Comparison of ENCODE assay signal across 22 mouse cellular contexts in the genomic region with DNA sequence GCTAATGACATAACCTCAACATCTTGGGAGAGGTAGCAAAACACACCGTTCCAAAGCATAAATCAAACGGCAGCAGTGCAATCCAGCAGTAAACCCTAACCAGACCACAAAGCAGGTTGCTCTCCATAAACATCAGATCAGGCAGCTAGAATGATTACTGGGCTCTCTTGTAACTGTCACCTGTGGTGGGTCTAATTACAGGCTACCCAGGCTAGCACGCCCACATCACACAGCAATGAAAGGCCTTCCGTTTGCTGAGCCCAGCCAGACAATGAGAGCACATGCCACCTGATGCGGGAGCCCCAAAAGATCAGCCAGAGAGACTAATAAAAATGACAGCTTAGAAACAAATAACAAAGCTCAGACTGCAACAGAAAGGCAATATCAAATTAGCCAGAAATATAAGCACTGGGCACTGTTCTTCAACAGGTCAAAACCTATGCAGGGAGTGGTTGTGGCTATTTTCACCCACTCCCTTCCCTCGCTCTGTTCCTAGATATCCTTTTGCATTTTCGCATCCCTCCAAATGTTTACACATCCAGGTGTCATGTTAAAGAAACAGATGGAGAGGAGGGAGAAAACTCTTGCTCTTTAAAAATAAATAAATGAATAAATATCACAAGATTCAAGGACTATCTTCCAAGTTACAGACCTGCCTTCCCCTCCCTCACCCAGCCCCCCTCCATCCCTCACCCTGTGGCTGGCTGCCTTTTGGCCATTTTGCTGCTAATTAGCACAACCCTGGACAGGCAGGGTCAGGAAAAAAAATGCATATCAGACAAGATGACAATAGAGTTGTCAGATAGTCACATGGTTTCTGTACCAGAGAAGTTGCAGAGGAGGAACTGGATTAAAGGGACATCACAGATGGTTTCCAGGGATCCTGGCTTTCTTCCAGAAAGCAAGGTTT.
DNase-seq lines count a peak whose midpoint lies in the region; ATAC-seq and TF ChIP-seq lines count a peak whose summit lies in the region.
"Had no signal": no experiment of that assay in that cellular context is flagged by ENCODE, and none has a peak within 500 bp of the region (broad histone marks: within the 10 kb centered on the region; RNA-seq: fewer than 3 reads in every experiment).

No protein-coding gene starts in this region.

- no peaks in the 10 kb centered on the region for H3K36me3 ChIP-seq in kidney, postnatal 0 days (ENCODE audit: insufficient read depth, low read length)
- H3K36me3 ChIP-seq: liver, embryonic 13.5 days; lung, embryonic 15.5 days; midbrain, embryonic 15.5 days had no signal

- DNase-seq in embryo, embryonic 10.5 days (ENCODE audit: low spot score) = peak; percentile 41
- DNase-seq in embryo, embryonic 11 days = no peak
- DNase-seq in kidney, postnatal 0 days (ENCODE audit: low spot score) = peak; percentile 63
- no peak for DNase-seq in kidney, adult 9 months
- peak; percentile 63 for DNase-seq in forelimb bud, embryonic 11.5 days (ENCODE audit: low read depth, low spot score)
- DNase-seq in ovary, postnatal 36 days (ENCODE audit: low spot score) = no peak
- DNase-seq in adrenal gland, adult (ENCODE audit: inconsistent age in 2 of 2, low spot score in 1 of 2) = no peak
- no peak for DNase-seq in testis, postnatal 14 days (ENCODE audit: low spot score)
- DNase-seq: adrenal gland, adult 8-10 months; cerebellum, adult 11-12 months; cerebellum, postnatal 25 days; gastrocnemius, postnatal 36 days; heart, postnatal 14 days; kidney, adult 18-20 months; layer of hippocampus, postnatal 36 days; left cerebral cortex, postnatal 4 days; liver, embryonic 13.5 days had no signal

- no peak overlapping the region for H3K27ac ChIP-seq in kidney, postnatal 0 days
- H3K27ac ChIP-seq: hindbrain, postnatal 0 days; liver, embryonic 13.5 days; lung, embryonic 15.5 days; midbrain, embryonic 15.5 days had no signal

- no peak for TF ChIP-seq CTCF in kidney, postnatal 0 days (IDR thresholded peaks at IDR 0.05; ENCODE audit: low read depth)

- no peak for ATAC-seq in kidney, postnatal 0 days (replicated peaks; ENCODE audit: low FRiP score, low read depth)
- ATAC-seq: hindbrain, postnatal 0 days; midbrain, embryonic 15.5 days had no signal

- no peak overlapping the region for H3K4me2 ChIP-seq in kidney, postnatal 0 days (ENCODE audit: low read length)
- H3K4me2 ChIP-seq: heart, embryonic 11.5 days; liver, embryonic 13.5 days; lung, embryonic 15.5 days; midbrain, embryonic 15.5 days had no signal

- no peak overlapping the region for H3K4me3 ChIP-seq in kidney, postnatal 0 days (replicated peaks; ENCODE audit: low read depth, low read length)
- H3K4me3 ChIP-seq: liver, embryonic 13.5 days; lung, embryonic 15.5 days; midbrain, embryonic 15.5 days had no signal

- no peaks in the 10 kb centered on the region for H3K27me3 ChIP-seq in kidney, postnatal 0 days (ENCODE audit: insufficient read depth, low read length)
- H3K27me3 ChIP-seq: CH12.LX; liver, embryonic 13.5 days; lung, embryonic 15.5 days; midbrain, embryonic 15.5 days had no signal

- 39% methylated on average over 7 of the region's 7 CpGs for WGBS in kidney, postnatal 0 days

- no peak overlapping the region for H3K9ac ChIP-seq in kidney, postnatal 0 days (ENCODE audit: low read depth, low read length)
- H3K9ac ChIP-seq: liver, embryonic 13.5 days; lung, embryonic 15.5 days; midbrain, embryonic 15.5 days had no signal

- H3K4me1 ChIP-seq in kidney, postnatal 0 days (replicated peaks; ENCODE audit: insufficient read depth, low read length) = no peaks in the 10 kb centered on the region
- H3K4me1 ChIP-seq: liver, embryonic 13.5 days; lung, embryonic 15.5 days; midbrain, embryonic 15.5 days had no signal

- H3K9me3 ChIP-seq in kidney, postnatal 0 days (replicated peaks; ENCODE audit: low read length) = no peaks in the 10 kb centered on the region
- H3K9me3 ChIP-seq: liver, embryonic 13.5 days; lung, embryonic 15.5 days; midbrain, embryonic 15.5 days had no signal

Comparison
In these comparisons a context has a peak if more than half of its experiments do, and no peak if none do; other contexts are left out.
1. DNase-seq: peak in embryo, embryonic 10.5 days (single experiment), kidney, postnatal 0 days (single experiment) and forelimb bud, embryonic 11.5 days (single experiment); none in embryo, embryonic 11 days (single experiment), kidney, adult 9 months (single experiment), ovary, postnatal 36 days (single experiment), adrenal gland, adult (0 of 2) and testis, postnatal 14 days (single experiment).